Mouse (Mus musculus) neural tube, embryonic 11.5 days (tissue): Measurements from ENCODE around the gene Ttc29. TPM values are rescaled to one million over a fixed set of nuclear protein-coding genes. Genes with fewer than 3 reads are reported as not detected.

Experiments used
- ATAC-seq: fragments of 200-750 bp; cut with Nextera tagmentation; 2 replicates; pipeline ENCODE4 v1.8.0; 2017; ENCODE audit warnings: moderate number of reproducible peaks, mild to moderate bottlenecking, moderate TSS enrichment, moderate library complexity; ENCODE audit not compliant: insufficient read depth, low FRiP score, low TSS enrichment
- DNase-seq: peaks from one replicate; pipeline ENCODE4 v3.0.0-alpha.2; 2015; ENCODE audit warnings: low spot score
- H3K27ac ChIP-seq: fragments of 300-500 bp; sonication (generic); 2 replicates; pipeline ENCODE4 v1.5.1; 2014; ENCODE audit warnings: low read depth, mild to moderate bottlenecking, low read length
- H3K27me3 ChIP-seq: fragments of 300-500 bp; sonication (generic); 2 replicates; pipeline ENCODE4 v1.6.1; 2014; ENCODE audit warnings: mild to moderate bottlenecking, low read length, mixed read lengths; ENCODE audit not compliant: control insufficient read depth, insufficient read depth
- H3K36me3 ChIP-seq: fragments of 300-500 bp; sonication (generic); 2 replicates; pipeline ENCODE4 v1.6.1; 2014; ENCODE audit warnings: mild to moderate bottlenecking, low read length, moderate library complexity, mixed read lengths; ENCODE audit not compliant: control insufficient read depth, insufficient read depth
- H3K4me1 ChIP-seq: fragments of 300-500 bp; sonication (generic); 2 replicates; pipeline ENCODE4 v1.6.1; 2014; ENCODE audit warnings: low read length, mixed read lengths; ENCODE audit not compliant: control insufficient read depth, insufficient read depth
- H3K4me2 ChIP-seq: fragments of 300-500 bp; sonication (generic); 2 replicates; pipeline ENCODE4 v1.6.1; 2014; ENCODE audit warnings: low read depth, mild to moderate bottlenecking, moderate library complexity
- H3K4me3 ChIP-seq: fragments of 300-500 bp; sonication (generic); 2 replicates; pipeline ENCODE4 v1.5.1; 2014; ENCODE audit warnings: low read depth, low read length
- H3K9ac ChIP-seq: fragments of 300-500 bp; sonication (generic); 2 replicates; pipeline ENCODE4 v1.6.1; 2014; ENCODE audit warnings: mild to moderate bottlenecking, low read length
- H3K9me3 ChIP-seq: fragments of 300-500 bp; sonication (generic); 2 replicates; pipeline ENCODE4 v1.6.1; 2016; ENCODE audit warnings: low read length; ENCODE audit not compliant: control insufficient read depth
- WGBS: fragments of 180-500 bp; shearing (Covaris S2); extraction: QIAGEN DNeasy Blood & Tissue Kit; methylation state at CpG from one replicate; pipeline ENCODE4 v1.1.7; 2014; 5-methylcytosine and 5-hydroxymethylcytosine counted together
- polyA plus RNA-seq: library from polyadenylated mRNA; unstranded; fragments of >200 nt; fragmentation: Nextera tagmentation; extraction: Ambion mirVana; gene quantifications from 2 replicates; pipeline ENCODE4 v1.2.1, GENCODE M21; 2014

The Ttc29 gene
- not detected in 2 replicates for polyA plus RNA-seq

DNA sequence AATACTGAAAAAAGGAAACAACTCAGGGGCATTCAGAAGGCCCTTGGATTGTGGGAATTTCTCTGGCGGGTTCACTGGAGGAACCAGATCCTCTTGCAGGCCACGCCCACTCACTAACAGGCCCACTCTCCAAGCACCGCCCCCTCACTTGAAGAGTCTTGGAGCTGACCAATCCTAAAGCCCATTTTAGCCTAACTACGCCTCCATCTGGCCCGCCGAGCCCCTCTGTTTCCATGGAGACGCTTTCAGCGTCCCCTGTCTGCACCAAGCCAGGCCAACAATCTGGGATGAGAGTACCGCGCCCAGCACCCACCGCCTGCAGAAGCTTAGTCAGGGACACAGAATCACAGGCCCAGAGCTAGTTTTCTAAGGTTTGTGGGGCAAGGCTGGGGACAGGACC, at the start of gene Ttc29:
Gene Ttc29, plus strand, starts transcription at position 224 of the 400 bp plus-strand sequence.
- H3K27ac ChIP-seq: no peak within 1 kb of the TSS
- DNase-seq (peak; percentile 88), ATAC-seq (peak; percentile 98)
- H3K4me1 ChIP-seq: no peaks in the 10 kb centered on the region
- WGBS: 1% methylated on average over 11 of the region's 11 CpGs
- H3K9me3 ChIP-seq: no peaks in the 10 kb centered on the region
- no peak within 1 kb of the TSS for H3K9ac ChIP-seq
- H3K27me3 ChIP-seq: no peaks in the 10 kb centered on the region
- no peaks in the 10 kb centered on the region for H3K36me3 ChIP-seq
- H3K4me3 ChIP-seq: no peak within 1 kb of the TSS
- peak within 1 kb of the TSS; percentile 7 for H3K4me2 ChIP-seq

DNA sequence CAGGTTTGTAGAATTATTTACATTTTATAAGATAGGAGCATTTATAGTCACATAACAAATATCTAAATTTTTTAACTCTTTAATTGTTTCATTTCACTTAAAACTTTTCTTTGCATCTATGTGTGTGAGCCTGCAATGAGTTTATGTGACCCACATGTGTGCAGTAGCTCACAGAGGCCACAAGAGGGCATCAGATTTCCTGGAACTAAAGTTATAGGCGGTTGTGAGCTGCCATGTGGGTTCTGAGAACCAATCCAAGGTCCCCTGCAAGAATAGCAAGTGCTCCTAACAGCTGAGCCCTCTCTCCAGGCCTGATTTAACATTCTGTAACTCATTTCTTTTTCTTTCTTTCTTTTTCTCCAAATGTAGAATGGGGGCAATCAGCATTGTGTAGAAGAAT, 41.7 kb upstream of the Ttc29 start:
- 86% methylated on average over 1 of the region's 1 CpGs for WGBS
- no peak overlapping the region for H3K4me2 ChIP-seq
- H3K27ac ChIP-seq: no peak overlapping the region
- no peaks in the 10 kb centered on the region for H3K36me3 ChIP-seq
- no peak overlapping the region for H3K9ac ChIP-seq
- no peak for DNase-seq
- H3K4me3 ChIP-seq: no peak overlapping the region
- H3K9me3 ChIP-seq: no peaks in the 10 kb centered on the region
- no peak for ATAC-seq
- H3K4me1 ChIP-seq: no peaks in the 10 kb centered on the region
- no peaks in the 10 kb centered on the region for H3K27me3 ChIP-seq

DNA sequence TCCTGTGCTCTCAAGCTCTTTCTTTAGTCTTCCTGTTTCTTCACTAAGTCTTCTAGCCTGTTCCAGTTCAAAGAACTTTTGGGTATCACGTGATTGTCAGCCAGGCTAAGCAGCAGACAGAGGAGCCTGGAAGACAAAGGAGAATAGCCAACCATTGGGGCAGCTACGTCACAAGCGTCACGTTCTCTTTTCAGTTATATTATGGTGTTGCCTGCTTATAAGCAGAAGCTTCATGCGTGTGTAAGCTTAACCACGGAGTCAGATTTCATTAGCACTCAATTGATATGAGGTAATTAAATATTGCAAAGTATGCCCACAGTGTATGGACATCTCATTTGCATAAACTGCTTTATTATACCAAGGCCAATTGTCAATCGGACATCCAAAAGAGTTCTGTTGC, 30.4 kb upstream of the Ttc29 start:
- WGBS: 76% methylated on average over 7 of the region's 7 CpGs
- Histone ChIP-seq H3K9me3 (0 out of 2 replicates have a peak, but pooled peaks cover 3% of the 10 kb centered on the region), H3K27me3 (no peaks in the 10 kb centered on the region), H3K4me3 (no peak overlapping the region), H3K4me2 (no peak overlapping the region), H3K4me1 (no peaks in the 10 kb centered on the region), H3K36me3 (no peaks in the 10 kb centered on the region), H3K27ac (no peak overlapping the region), H3K9ac (no peak overlapping the region)
- DNase-seq (no peak), ATAC-seq (no peak)

DNA sequence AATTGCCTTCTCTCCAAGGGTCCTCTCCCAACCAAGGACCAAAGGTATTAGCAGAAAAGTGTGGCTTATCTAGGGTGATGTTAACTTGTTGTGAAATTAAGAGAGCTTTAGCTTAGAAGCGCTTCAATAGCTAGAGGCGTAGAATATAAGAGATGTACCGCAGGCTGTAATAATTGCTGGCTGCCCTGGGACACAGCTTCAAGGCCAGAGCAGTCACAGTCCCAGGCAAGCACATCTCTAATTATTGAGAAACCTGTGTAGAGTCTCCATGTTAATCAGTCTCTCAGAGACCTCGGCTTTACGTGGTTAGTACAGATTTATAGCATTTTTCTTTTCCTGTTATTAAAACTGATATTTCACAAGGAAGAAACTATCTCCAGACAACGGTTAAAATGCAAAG, 29.7 kb upstream of the Ttc29 start:
- Histone ChIP-seq H3K9me3 (0 out of 2 replicates have a peak, but pooled peaks cover 3% of the 10 kb centered on the region), H3K27me3 (no peaks in the 10 kb centered on the region), H3K4me1 (no peaks in the 10 kb centered on the region), H3K9ac (no peak overlapping the region), H3K27ac (no peak overlapping the region), H3K4me2 (no peak overlapping the region), H3K4me3 (no peak overlapping the region), H3K36me3 (no peaks in the 10 kb centered on the region)
- DNase-seq (no peak), ATAC-seq (no peak)
- 87% methylated on average over 6 of the region's 6 CpGs for WGBS

DNA sequence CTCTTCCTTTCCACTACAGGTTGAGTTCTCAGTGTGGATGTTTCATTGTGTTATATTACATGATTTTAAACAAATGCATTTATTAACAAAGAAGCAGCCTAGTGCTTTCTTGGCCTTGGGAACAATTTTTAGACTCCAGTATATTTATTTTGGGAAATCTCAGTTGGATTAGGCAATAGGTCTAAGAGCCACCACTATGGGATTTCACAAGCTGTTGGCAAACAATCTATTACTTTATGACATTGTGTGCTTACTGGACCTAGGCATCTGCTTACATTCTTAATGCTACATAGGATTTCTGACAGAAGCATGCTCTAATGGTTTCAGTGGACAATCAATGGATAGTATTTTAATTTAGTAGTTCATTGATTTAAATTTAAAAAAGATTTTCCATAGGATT, 26.0 kb upstream of the Ttc29 start:
- no peaks in the 10 kb centered on the region for H3K27me3 ChIP-seq
- H3K9me3 ChIP-seq: no peaks in the 10 kb centered on the region
- H3K27ac ChIP-seq: no peak overlapping the region
- no peak for DNase-seq
- H3K4me1 ChIP-seq: no peaks in the 10 kb centered on the region
- ATAC-seq: no peak
- no peaks in the 10 kb centered on the region for H3K36me3 ChIP-seq
- H3K4me3 ChIP-seq: no peak overlapping the region
- no peak overlapping the region for H3K9ac ChIP-seq
- no peak overlapping the region for H3K4me2 ChIP-seq

DNA sequence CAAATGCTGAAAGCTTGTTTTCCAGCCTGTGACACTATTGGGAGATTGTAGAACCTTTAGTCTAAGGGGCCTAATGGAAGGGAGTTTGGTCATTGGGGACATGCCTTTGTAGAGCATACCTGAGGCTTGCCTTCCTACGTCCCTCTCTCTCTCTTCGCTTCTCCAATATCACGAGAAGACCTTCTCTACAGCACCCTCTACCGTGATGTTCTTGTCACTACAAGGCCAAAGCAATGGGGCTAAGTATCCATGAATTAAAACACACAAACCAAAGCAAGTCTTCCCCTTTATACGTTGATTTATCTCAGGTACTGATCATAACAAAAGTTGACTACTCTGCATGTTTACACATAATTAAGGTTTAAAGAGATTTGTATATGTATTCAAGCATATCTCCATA, 8.9 kb upstream of the Ttc29 start:
- no peak overlapping the region for H3K4me3 ChIP-seq
- no peaks in the 10 kb centered on the region for H3K9me3 ChIP-seq
- H3K4me2 ChIP-seq: no peak overlapping the region
- no peaks in the 10 kb centered on the region for H3K4me1 ChIP-seq
- no peak for DNase-seq
- H3K27ac ChIP-seq: no peak overlapping the region
- no peak overlapping the region for H3K9ac ChIP-seq
- WGBS: 23% methylated on average over 5 of the region's 5 CpGs
- ATAC-seq: no peak
- H3K36me3 ChIP-seq: no peaks in the 10 kb centered on the region
- H3K27me3 ChIP-seq: no peaks in the 10 kb centered on the region

DNA sequence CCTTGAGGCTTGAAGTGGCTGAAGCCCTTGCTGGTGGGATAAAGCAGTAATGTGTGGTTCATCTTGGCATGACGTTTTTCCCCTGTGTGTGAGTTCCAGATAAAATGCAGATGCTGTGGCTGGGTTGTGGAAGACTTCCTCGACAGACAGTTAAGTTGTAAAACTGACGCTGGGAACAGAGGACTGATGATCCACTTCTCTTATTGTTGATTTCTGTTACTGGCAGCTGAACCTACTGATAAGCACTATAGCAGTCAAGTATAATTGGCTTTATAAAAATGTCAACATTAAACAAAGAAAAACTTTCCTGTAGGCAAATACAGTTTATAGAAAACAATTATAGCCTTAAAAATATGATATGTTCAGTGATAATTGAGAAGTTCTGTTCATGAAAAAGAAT, 2.7 kb upstream of the Ttc29 start:
- H3K4me2 ChIP-seq: no peak overlapping the region
- WGBS: 66% methylated on average over 3 of the region's 3 CpGs
- H3K4me1 ChIP-seq: no peaks in the 10 kb centered on the region
- H3K4me3 ChIP-seq: no peak overlapping the region
- ATAC-seq (no peak), DNase-seq (no peak)
- no peaks in the 10 kb centered on the region for H3K36me3 ChIP-seq
- H3K9me3 ChIP-seq: no peaks in the 10 kb centered on the region
- no peak overlapping the region for H3K9ac ChIP-seq
- no peaks in the 10 kb centered on the region for H3K27me3 ChIP-seq
- no peak overlapping the region for H3K27ac ChIP-seq

DNA sequence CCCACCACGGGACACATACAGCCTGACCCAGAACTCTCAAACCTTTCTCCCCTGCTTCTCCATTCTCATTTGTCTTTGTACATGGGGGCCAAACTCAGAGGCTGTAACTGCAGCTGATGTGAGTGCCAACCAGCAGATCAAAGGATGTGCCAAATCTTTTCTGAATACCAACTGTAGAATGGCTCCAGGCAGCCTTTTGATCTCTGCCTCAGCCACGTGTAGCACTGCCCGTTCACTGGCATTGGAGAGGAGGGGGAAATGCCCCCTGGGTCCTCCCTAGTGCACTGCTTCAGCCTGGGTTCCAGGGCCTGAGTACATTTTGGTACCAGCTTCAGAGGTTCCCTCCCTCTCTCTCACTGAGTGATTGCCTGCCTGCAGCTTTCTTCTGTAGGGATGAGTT, 1.5 kb downstream of the Ttc29 start:
- H3K4me3 ChIP-seq: no peak overlapping the region
- no peak overlapping the region for H3K9ac ChIP-seq
- 6% methylated on average over 3 of the region's 3 CpGs for WGBS
- no peak overlapping the region for H3K4me2 ChIP-seq
- no peak for ATAC-seq
- no peaks in the 10 kb centered on the region for H3K4me1 ChIP-seq
- no peak for DNase-seq
- no peaks in the 10 kb centered on the region for H3K27me3 ChIP-seq
- no peaks in the 10 kb centered on the region for H3K36me3 ChIP-seq
- H3K9me3 ChIP-seq: no peaks in the 10 kb centered on the region
- H3K27ac ChIP-seq: no peak overlapping the region

DNA sequence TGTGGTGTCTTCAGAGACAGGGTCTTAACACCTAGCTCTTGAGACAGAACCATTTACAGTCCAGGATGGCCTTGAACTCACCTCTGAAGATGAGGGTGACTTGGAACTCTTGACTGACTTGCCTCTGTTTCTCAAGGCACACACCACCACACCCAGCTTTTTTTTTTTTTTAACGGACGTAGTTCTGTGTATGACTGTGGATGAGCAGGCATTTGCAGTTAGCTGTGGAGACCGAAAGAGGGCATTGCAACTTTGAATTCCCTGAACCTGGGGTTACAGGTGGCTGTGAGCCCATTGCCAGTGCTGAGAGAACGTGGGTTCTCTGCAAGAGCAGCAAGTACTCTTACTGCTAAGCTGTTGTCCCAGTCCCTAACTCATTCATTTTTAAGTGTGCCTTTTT, 13.0 kb downstream of the Ttc29 start:
- DNase-seq (no peak), ATAC-seq (no peak)
- Histone ChIP-seq H3K9me3 (no peaks in the 10 kb centered on the region), H3K4me3 (no peak overlapping the region), H3K36me3 (no peaks in the 10 kb centered on the region), H3K4me1 (no peaks in the 10 kb centered on the region), H3K27me3 (no peaks in the 10 kb centered on the region), H3K9ac (no peak overlapping the region), H3K27ac (no peak overlapping the region), H3K4me2 (no peak overlapping the region)
- 81% methylated on average over 4 of the region's 4 CpGs for WGBS
